Comparison of ENCODE assay signal across 10 mouse cellular contexts in genomic region chr12:85943456-85943855, GRCm38 (mm10).
A peak's percentile ranks its signal among the peaks of the same experiment; 100 is the strongest.
DNase-seq lines count a peak whose midpoint lies in the region; ATAC-seq and TF ChIP-seq lines count a peak whose summit lies in the region.
"Had no signal": no experiment of that assay in that cellular context is flagged by ENCODE, and none has a peak within 500 bp of the region (broad histone marks: within the 10 kb centered on the region; RNA-seq: fewer than 3 reads in every experiment).

No protein-coding gene starts in this region.

- no peak overlapping the region for H3K4me3 ChIP-seq in heart, embryonic 16.5 days (ENCODE audit: low read length)
- H3K4me3 ChIP-seq in lung, adult 2 months (replicated peaks; ENCODE audit: extremely low read depth, low read depth, low read length) = no peak overlapping the region
- H3K4me3 ChIP-seq in stomach, embryonic 15.5 days (replicated peaks) = no peak overlapping the region
- H3K4me3 ChIP-seq in forebrain, embryonic 12.5 days (replicated peaks) = no peak overlapping the region
- H3K4me3 ChIP-seq: forebrain, embryonic 13.5 days had no signal

- no peaks in the 10 kb centered on the region for H3K9me3 ChIP-seq in heart, embryonic 16.5 days (replicated peaks; ENCODE audit: control insufficient read depth, low read length)
- H3K9me3 ChIP-seq in stomach, embryonic 15.5 days = no peaks in the 10 kb centered on the region
- H3K9me3 ChIP-seq in forebrain, embryonic 12.5 days = no peaks in the 10 kb centered on the region
- H3K9me3 ChIP-seq: forebrain, embryonic 13.5 days had no signal

- H3K27ac ChIP-seq in heart, embryonic 16.5 days (ENCODE audit: low read length) = no peak overlapping the region
- no peak overlapping the region for H3K27ac ChIP-seq in stomach, embryonic 15.5 days
- H3K27ac ChIP-seq in forebrain, embryonic 12.5 days = no peak overlapping the region
- H3K27ac ChIP-seq: forebrain, embryonic 13.5 days had no signal

- H3K4me2 ChIP-seq in heart, embryonic 16.5 days (ENCODE audit: low read depth, low read length) = no peak overlapping the region
- H3K4me2 ChIP-seq in stomach, embryonic 15.5 days = no peak overlapping the region
- no peak overlapping the region for H3K4me2 ChIP-seq in forebrain, embryonic 12.5 days
- H3K4me2 ChIP-seq: forebrain, embryonic 13.5 days had no signal

- intact Hi-C loops in heart, postnatal 14 days (cut with DNase I) = no loop called here

- peaks cover 14% of the 10 kb centered on the region for H3K4me1 ChIP-seq in heart, embryonic 16.5 days (ENCODE audit: control insufficient read depth, insufficient read depth, low read length)
- no peaks in the 10 kb centered on the region for H3K4me1 ChIP-seq in lung, adult 2 months (ENCODE audit: control insufficient read depth, insufficient read depth, low read length)
- H3K4me1 ChIP-seq in stomach, embryonic 15.5 days = no peaks in the 10 kb centered on the region
- H3K4me1 ChIP-seq in forebrain, embryonic 12.5 days = no peaks in the 10 kb centered on the region
- H3K4me1 ChIP-seq: forebrain, embryonic 13.5 days had no signal

- TF ChIP-seq CTCF in lung, adult 2 months (IDR thresholded peaks at IDR 0.05; ENCODE audit: insufficient read depth, low read length) = no peak

- peaks cover 10% of the 10 kb centered on the region for H3K36me3 ChIP-seq in heart, embryonic 16.5 days (ENCODE audit: control insufficient read depth, insufficient read depth)
- H3K36me3 ChIP-seq in stomach, embryonic 15.5 days = no peaks in the 10 kb centered on the region; the same call in 1 of the 2 replicates
- 0 out of 2 replicates have a peak, but pooled peaks cover 3% of the 10 kb centered on the region for H3K36me3 ChIP-seq in forebrain, embryonic 12.5 days (replicated peaks)

- WGBS in heart, embryonic 16.5 days = 30% methylated on average over 10 of the region's 10 CpGs
- 53% methylated on average over 10 of the region's 10 CpGs for WGBS in lung, adult 2 months
- WGBS in stomach, embryonic 15.5 days = 29% methylated on average over 10 of the region's 10 CpGs
- whole genome bisulfite sequencing in forebrain, embryonic 12.5 days = 59% methylated on average over 10 of the region's 10 CpGs

- TF ChIP-seq POLR2A in lung, adult 2 months (IDR thresholded peaks at IDR 0.05; ENCODE audit: borderline replicate concordance, extremely low read depth, low read depth, low read length) = no peak

- no peaks in the 10 kb centered on the region for H3K27me3 ChIP-seq in heart, embryonic 16.5 days (ENCODE audit: control insufficient read depth, insufficient read depth, low read length)
- H3K27me3 ChIP-seq in stomach, embryonic 15.5 days (replicated peaks) = no peaks in the 10 kb centered on the region
- no peaks in the 10 kb centered on the region for H3K27me3 ChIP-seq in forebrain, embryonic 12.5 days
- H3K27me3 ChIP-seq: forebrain, embryonic 13.5 days had no signal

- ATAC-seq in heart, embryonic 16.5 days (replicated peaks; ENCODE audit: extremely low read depth, insufficient read depth, low FRiP score) = peak; percentile 52; the same call in 1 of the 2 replicates
- ATAC-seq in stomach, embryonic 15.5 days (ENCODE audit: insufficient read depth, low FRiP score, low read depth) = peak; percentile 72; the same call in 1 of the 2 replicates
- no peak for ATAC-seq in forebrain, embryonic 12.5 days (ENCODE audit: low FRiP score)
- ATAC-seq: forebrain, embryonic 13.5 days had no signal

- DNase-seq in heart, postnatal 14 days = no peak
- peak; percentile 49 for DNase-seq in lung, postnatal 10 days
- no peak for DNase-seq in lung, adult 2 months
- DNase-seq in forelimb bud, embryonic 11.5 days (ENCODE audit: low read depth, low spot score) = peak; percentile 14
- no peak for DNase-seq in adrenal gland, adult (ENCODE audit: inconsistent age in 2 of 2, low spot score in 1 of 2)
- DNase-seq: cerebellum, postnatal 36 days had no signal

- H3K9ac ChIP-seq in heart, embryonic 16.5 days (ENCODE audit: low read length) = no peak overlapping the region
- no peak overlapping the region for H3K9ac ChIP-seq in stomach, embryonic 15.5 days
- no peak overlapping the region for H3K9ac ChIP-seq in forebrain, embryonic 12.5 days
- H3K9ac ChIP-seq: forebrain, embryonic 13.5 days had no signal

Comparison
In these comparisons a context has a peak if more than half of its experiments do, and no peak if none do; other contexts are left out.
1. DNase-seq: peak in lung, postnatal 10 days (single experiment) and forelimb bud, embryonic 11.5 days (single experiment); none in heart, postnatal 14 days (0 of 2), lung, adult 2 months (single experiment) and adrenal gland, adult (0 of 2).